Mouse (Mus musculus) intestine, embryonic 15.5 days (tissue): ENCODE measurements around the gene Rrad. TPM values are rescaled to one million over a fixed set of nuclear protein-coding genes. Genes with fewer than 3 reads are reported as not detected.

Source experiments
- ATAC-seq: fragments of 200-750 bp; cut with Nextera tagmentation; 2 replicates; pipeline ENCODE4 v1.8.0; 2017; ENCODE audit warnings: moderate TSS enrichment, moderate library complexity
- H3K27ac ChIP-seq: fragments of 300-500 bp; sonication (generic); 2 replicates; pipeline ENCODE4 v1.5.1; 2015; ENCODE audit warnings: mild to moderate bottlenecking, inconsistent platforms
- H3K27me3 ChIP-seq: fragments of 300-500 bp; sonication (generic); replicated peaks from 2 replicates; pipeline ENCODE4 v1.6.1; 2015; ENCODE audit warnings: inconsistent platforms
- H3K36me3 ChIP-seq: fragments of 300-500 bp; sonication (generic); 2 replicates; pipeline ENCODE4 v1.6.1; 2015; ENCODE audit warnings: inconsistent platforms
- H3K4me1 ChIP-seq: fragments of 300-500 bp; sonication (generic); replicated peaks from 2 replicates; pipeline ENCODE4 v1.6.1; 2015; ENCODE audit warnings: inconsistent platforms
- H3K4me2 ChIP-seq: fragments of 300-500 bp; sonication (generic); replicated peaks from 2 replicates; pipeline ENCODE4 v1.6.1; 2015; ENCODE audit warnings: mild to moderate bottlenecking, inconsistent platforms
- H3K4me3 ChIP-seq: fragments of 300-500 bp; sonication (generic); replicated peaks from 2 replicates; pipeline ENCODE4 v1.5.1; 2015; ENCODE audit warnings: inconsistent platforms
- H3K9ac ChIP-seq: fragments of 300-500 bp; sonication (generic); 2 replicates; pipeline ENCODE4 v1.6.1; 2015; ENCODE audit warnings: inconsistent platforms
- H3K9me3 ChIP-seq: fragments of 300-500 bp; sonication (generic); 2 replicates; pipeline ENCODE4 v1.6.1; 2016; ENCODE audit warnings: inconsistent platforms
- WGBS: fragments of 180-500 bp; shearing (Covaris S2); methylation state at CpG from one replicate; pipeline ENCODE4 v1.1.7; 2015; 5-methylcytosine and 5-hydroxymethylcytosine counted together
- polyA plus RNA-seq: library from polyadenylated mRNA; unstranded; fragments of >200 nt; fragmentation: Nextera tagmentation; extraction: Ambion mirVana; gene quantifications from 2 replicates; pipeline ENCODE4 v1.2.1, GENCODE M21; 2015

Gene Rrad
- polyA plus RNA-seq, 1 experiment from 2014 or later: 4.6 TPM

- ATAC-seq: no peak
- no peak overlapping the region for H3K4me2 ChIP-seq
- WGBS: 93% methylated on average over 31 of the region's 31 CpGs
These were observed 37.4 kb downstream of the Rrad start for GRCm38 (mm10) chr8:104593536-104594325.

GRCm38 (mm10) chr8:104592566-104592965, 38.6 kb downstream of the Rrad start:
- no peak overlapping the region for H3K9ac ChIP-seq
- WGBS: 59% methylated on average over 6 of the region's 6 CpGs
- H3K27me3 ChIP-seq: no peaks in the 10 kb centered on the region
- H3K36me3 ChIP-seq: peaks cover 14% of the 10 kb centered on the region
- H3K4me2 ChIP-seq: peak overlapping the region; percentile 89
- H3K9me3 ChIP-seq: no peaks in the 10 kb centered on the region
- H3K27ac ChIP-seq: no peak overlapping the region
- ATAC-seq: no peak
- H3K4me3 ChIP-seq: peak overlapping the region; percentile 77; the same call in 1 of the 2 replicates
- H3K4me1 ChIP-seq: 0 out of 2 replicates have a peak, but pooled peaks cover 4% of the 10 kb centered on the region

More at GRCm38 (mm10) chr8:104593536-104594325, 37.4 kb downstream of the Rrad start:
- 0 out of 2 replicates have a peak, but pooled peaks cover 7% of the 10 kb centered on the region for H3K4me1 ChIP-seq
- no peak overlapping the region for H3K9ac ChIP-seq
- H3K27me3 ChIP-seq: no peaks in the 10 kb centered on the region
- H3K27ac ChIP-seq: no peak overlapping the region
- H3K36me3 ChIP-seq: peaks cover 14% of the 10 kb centered on the region
- no peaks in the 10 kb centered on the region for H3K9me3 ChIP-seq
- no peak overlapping the region for H3K4me3 ChIP-seq

- Histone ChIP-seq H3K9ac (peak overlapping the region; percentile 77), H3K36me3 (peaks cover 14% of the 10 kb centered on the region), H3K27ac (peak overlapping the region; percentile 93), H3K4me2 (peak overlapping the region; percentile 89), H3K9me3 (no peaks in the 10 kb centered on the region), H3K4me3 (peak overlapping the region; percentile 77), H3K27me3 (no peaks in the 10 kb centered on the region), H3K4me1 (0 out of 2 replicates have a peak, but pooled peaks cover 3% of the 10 kb centered on the region)
- WGBS: 2% methylated on average over 9 of the region's 9 CpGs
- ATAC-seq: peak; percentile 18; the same call in 1 of the 2 replicates
These were observed 39.3 kb downstream of the Rrad start for GRCm38 (mm10) chr8:104591856-104592255.

GRCm38 (mm10) chr8:104591133-104591834, 39.8 kb downstream of the Rrad start, which contains the start of gene Pdp2:
Pdp2 (plus strand) TSS chr8:104591451.
- Histone ChIP-seq H3K4me3 (peak within 1 kb of the TSS; percentile 77), H3K4me1 (0 out of 2 replicates have a peak, but pooled peaks cover 3% of the 10 kb centered on the region), H3K4me2 (peak within 1 kb of the TSS; percentile 89), H3K36me3 (peaks cover 14% of the 10 kb centered on the region), H3K27ac (peak within 1 kb of the TSS; percentile 93), H3K9me3 (no peaks in the 10 kb centered on the region), H3K9ac (peak within 1 kb of the TSS; percentile 77), H3K27me3 (no peaks in the 10 kb centered on the region)
- under 1% methylated on average over 44 of the region's 44 CpGs for WGBS
- ATAC-seq: peak; percentile 99

- H3K27me3 ChIP-seq: no peaks in the 10 kb centered on the region
- no peak overlapping the region for H3K9ac ChIP-seq
- no peak for ATAC-seq
- H3K9me3 ChIP-seq: no peaks in the 10 kb centered on the region
- no peak overlapping the region for H3K4me3 ChIP-seq
- 94% methylated on average over 3 of the region's 3 CpGs for WGBS
- H3K4me1 ChIP-seq: 0 out of 2 replicates have a peak, but pooled peaks cover 3% of the 10 kb centered on the region
- peaks cover 14% of the 10 kb centered on the region for H3K36me3 ChIP-seq
- no peak overlapping the region for H3K4me2 ChIP-seq
- no peak overlapping the region for H3K27ac ChIP-seq
These were observed 40.8 kb downstream of the Rrad start for GRCm38 (mm10) chr8:104590284-104590683.

GRCm38 (mm10) chr8:104584522-104584921, 46.6 kb downstream of the Rrad start:
- no peak for ATAC-seq
- no peak overlapping the region for H3K27ac ChIP-seq
- no peaks in the 10 kb centered on the region for H3K4me1 ChIP-seq
- H3K4me3 ChIP-seq: no peak overlapping the region
- H3K4me2 ChIP-seq: no peak overlapping the region
- no peaks in the 10 kb centered on the region for H3K9me3 ChIP-seq
- 64% methylated on average over 1 of the region's 1 CpGs for WGBS
- no peaks in the 10 kb centered on the region for H3K36me3 ChIP-seq
- H3K27me3 ChIP-seq: no peaks in the 10 kb centered on the region
- H3K9ac ChIP-seq: no peak overlapping the region

Other genes starting within 250 kb of the Rrad start
- gene Cmtm4, start 235.5 kb downstream of the Rrad start, polyA plus RNA-seq: 6.3 and 6.9 TPM in 2 replicates
- gene Dync1li2, start 188.3 kb downstream of the Rrad start, polyA plus RNA-seq: 46.0 and 46.1 TPM in 2 replicates
- 0.15 and 0.41 TPM in 2 replicates for gene Terb1, start 121.4 kb downstream of the Rrad start, polyA plus RNA-seq
- gene Nae1, start 96.7 kb downstream of the Rrad start, polyA plus RNA-seq: 73.7 and 83.5 TPM in 2 replicates
- 1.0 and 1.1 TPM in 2 replicates for gene Car7, start 96.6 kb downstream of the Rrad start, polyA plus RNA-seq
- gene Pdp2, start 39.9 kb downstream of the Rrad start, polyA plus RNA-seq: 16.1 and 17.0 TPM in 2 replicates
- gene Cdh16, start 6.9 kb downstream of the Rrad start, polyA plus RNA-seq: 0.56 and 0.79 TPM in 2 replicates
- gene Ciao2b, start 10.6 kb upstream of the Rrad start, polyA plus RNA-seq: 93.2 and 101 TPM in 2 replicates
- gene Ces2a, start 102.7 kb upstream of the Rrad start, polyA plus RNA-seq: 5.1 and 5.4 TPM in 2 replicates
- 0.41 and 0.51 TPM in 2 replicates for gene Ces2b, start 200.2 kb upstream of the Rrad start, polyA plus RNA-seq
- gene Ces2c, start 215.7 kb upstream of the Rrad start, polyA plus RNA-seq: 1.1 and 1.6 TPM in 2 replicates